Mouse (Mus musculus) mesoderm, embryonic 11.5 days (tissue): ENCODE results near the gene Hist1h2ad.
"Not testable (repeated sequence)": the region's sequence is repeated elsewhere in the genome, so short reads cannot be mapped to it uniquely, and the experiment has no call there.

Experiments used
- DNase-seq: peaks from one replicate; pipeline ENCODE4 v3.0.0-alpha.2; 2012; ENCODE audit warnings: low read depth, low spot score

The Hist1h2ad gene

DNA sequence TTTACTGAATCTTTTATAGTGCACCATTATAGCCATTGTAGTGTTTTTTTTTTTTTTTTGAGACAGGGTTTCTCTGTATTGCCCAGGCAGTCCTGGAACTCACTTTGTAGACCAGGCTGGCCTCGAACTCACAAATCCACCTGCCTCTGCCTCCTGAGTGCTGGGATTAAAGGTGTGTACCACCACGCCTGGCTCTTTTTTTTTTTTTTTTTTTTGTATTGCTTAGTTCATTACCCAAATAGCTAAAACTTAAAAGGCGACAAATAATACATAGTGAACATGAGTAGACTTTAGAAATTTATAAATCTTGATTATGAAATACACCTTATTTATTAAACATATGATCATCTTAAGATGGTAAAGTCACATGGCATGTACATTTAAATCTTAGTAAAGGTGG lies 32.7 kb upstream of the Hist1h2ad start:
- DNase-seq = no peak

DNA sequence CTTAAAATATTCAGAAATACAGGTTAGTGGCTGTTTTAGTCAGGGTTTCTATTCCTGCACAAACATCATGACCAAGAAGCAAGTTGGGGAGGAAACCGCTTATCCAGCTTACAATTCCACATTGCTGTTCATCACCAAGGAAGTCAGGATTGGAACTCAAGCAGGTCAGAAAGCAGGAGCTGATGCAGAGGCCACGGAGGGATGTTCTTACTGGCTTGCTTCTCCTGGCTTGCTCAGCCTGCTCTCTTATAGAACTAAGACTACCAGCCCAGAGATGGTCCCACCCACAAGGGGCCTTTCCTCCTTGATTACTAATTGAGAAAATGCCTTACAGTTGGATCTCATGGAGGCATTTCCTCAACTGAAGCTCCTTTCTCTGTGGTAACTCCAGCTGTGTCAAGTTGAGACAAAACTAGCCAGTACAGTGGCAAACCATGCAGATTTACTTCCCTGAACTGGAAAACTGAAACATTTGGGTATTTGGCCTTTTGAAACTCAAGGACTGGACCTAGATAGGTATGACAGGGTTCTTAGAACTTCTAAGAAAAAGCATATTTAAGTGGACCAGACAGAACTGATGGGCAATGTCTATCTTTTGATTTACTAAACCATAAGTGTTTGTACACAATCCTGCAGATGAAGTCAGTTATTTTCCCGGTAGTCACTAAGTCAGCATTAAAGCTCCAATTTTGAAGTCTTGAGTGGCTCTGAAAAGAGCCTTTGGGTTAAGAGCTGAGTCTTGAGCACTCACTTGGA lies 31.8 kb upstream of the Hist1h2ad start:
- not testable (repeated sequence) for DNase-seq

DNA sequence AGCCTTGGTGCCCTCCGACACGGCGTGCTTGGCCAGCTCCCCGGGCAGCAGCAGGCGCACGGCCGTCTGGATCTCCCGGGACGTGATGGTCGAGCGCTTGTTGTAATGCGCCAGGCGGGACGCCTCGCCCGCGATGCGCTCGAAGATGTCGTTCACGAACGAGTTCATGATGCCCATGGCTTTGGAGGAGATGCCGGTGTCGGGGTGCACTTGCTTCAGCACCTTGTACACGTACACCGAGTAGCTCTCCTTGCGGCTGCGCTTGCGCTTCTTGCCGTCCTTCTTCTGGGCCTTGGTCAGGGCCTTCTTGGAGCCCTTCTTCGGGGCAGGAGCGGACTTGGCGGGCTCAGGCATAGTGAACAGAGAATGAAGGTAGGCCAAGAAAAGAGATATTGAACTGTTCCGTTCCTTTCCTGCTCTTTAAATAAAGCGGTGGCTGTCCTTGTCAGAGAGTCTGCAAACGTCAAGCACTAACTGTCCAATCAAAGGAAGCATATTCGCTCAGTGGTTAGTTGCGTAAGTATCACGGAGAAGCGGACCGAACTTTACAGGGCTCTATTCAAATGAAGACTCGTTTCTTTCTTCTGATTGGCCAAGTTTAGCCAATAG lies 31.1 kb upstream of the Hist1h2ad start, which contains the start of gene Hist1h2bh:
TSS of gene Hist1h2bh (minus strand) at position 394 of the 609 bp plus-strand sequence.
- DNase-seq = peak; percentile 92

- DNase-seq = peak; percentile 94
Measured at GRCm38 (mm10) chr13:23543965-23544786, 30.0 kb upstream of the Hist1h2ad start, which contains the start of gene Hist1h3f. Hist1h3f (plus strand) TSS chr13:23544052.

DNA sequence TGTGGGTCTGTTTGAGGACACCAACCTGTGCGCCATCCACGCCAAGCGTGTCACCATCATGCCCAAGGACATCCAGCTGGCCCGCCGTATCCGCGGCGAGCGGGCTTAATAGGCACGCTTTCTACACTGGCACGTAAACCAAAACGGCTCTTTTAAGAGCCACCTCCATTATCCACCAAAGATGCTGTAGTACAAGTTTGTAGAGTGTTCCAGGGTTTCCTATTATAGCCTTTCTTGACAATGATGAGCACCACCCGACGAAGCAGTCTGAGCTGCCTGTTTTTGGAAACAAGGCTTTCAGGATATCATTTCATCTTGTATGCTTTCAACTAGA lies 29.4 kb upstream of the Hist1h2ad start:
- DNase-seq = not testable (repeated sequence)

DNA sequence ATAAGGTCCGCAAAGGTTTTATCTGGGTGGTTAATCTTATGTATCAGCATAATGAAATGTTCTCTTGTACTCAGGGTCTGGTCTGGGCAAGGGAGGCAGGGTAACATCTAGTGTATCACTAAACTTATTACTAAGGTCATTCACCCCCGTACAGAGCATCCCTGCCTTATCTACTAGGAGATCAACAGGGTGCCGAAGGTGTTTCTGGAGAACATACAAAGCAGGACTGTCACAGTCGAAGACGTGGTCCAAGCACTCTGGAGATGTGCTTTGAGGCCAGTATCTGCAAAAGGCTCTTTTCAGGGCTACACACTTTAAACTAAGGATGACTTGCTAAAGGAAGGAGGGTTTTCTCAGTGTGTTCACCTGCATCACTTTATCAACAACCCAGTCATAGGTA lies 27.5 kb upstream of the Hist1h2ad start:
- DNase-seq = no peak

- DNase-seq = no peak
Measured at GRCm38 (mm10) chr13:23550761-23551145, 23.4 kb upstream of the Hist1h2ad start.

DNA sequence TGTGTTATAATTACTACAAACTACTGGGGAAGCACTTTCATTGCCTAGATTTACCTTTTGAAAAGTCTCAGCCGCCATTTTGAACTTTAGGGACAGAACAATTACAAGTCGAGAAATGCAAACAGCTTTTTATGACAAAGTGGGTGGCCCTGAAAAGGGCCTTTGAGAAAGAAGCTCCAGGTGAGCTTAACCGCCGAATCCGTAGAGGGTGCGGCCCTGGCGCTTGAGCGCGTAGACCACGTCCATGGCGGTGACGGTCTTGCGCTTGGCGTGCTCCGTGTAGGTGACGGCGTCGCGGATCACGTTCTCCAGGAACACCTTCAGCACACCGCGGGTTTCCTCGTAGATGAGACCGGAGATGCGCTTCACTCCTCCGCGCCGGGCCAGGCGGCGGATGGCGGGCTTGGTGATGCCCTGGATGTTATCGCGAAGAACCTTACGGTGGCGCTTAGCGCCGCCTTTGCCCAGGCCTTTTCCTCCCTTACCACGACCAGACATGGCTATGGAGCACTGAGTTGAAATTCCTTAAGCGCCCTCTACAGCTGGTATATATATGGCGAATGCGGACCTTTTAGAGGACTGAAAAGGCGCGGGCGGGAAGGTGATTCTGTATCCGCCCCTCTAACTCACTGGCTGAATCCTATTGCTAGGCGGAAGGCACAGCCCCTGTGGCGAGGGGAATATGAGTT lies 22.9 kb upstream of the Hist1h2ad start, which contains the start of gene Hist1h4f:
TSS of gene Hist1h4f (minus strand) at position 503 of the 689 bp plus-strand sequence.
- DNase-seq = peak; percentile 95

DNA sequence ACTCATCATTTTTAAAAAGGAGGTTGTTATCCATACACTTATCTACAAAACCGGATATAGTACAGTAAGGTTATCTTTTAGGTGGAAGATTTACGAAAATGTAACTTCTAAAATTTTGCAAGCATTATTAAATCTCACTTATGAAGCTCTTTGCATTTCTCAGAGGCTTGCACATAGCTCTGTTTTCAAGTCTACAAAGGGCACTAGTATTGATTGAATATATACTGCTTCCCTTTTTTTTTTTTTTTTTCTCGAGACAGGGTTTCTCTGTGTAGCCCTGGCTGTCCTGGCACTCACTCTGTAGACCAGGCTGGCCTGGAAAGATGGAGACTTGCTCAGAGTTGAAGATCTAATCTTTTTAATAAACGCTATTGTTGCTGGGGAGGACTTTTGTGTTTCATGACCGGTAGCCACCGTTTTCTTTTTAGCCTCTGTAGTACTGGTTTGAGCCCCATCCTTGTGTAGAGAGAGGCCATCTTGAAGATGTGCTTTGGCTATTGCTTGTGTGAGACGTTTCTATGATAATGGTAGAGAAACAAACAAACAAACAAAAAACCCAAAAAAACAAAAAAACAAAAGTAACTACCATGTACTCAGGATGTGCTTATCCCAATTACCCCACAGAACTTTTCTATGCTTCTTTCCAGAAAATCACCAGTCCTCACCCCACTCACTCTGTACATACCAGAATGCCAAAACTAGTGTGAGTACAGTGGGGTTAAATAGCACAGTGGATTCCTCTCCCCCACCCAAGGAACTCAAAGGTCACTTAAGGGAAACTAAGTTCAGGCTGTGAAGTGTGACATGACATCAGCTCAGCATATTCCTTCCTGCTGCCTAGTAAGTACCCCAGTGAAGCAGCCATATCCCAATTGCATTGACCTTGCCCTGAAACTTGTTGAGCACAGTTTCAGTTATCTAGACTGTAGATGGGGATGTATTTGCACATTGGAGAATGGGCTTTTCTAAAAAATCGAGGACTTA lies 22.0 kb upstream of the Hist1h2ad start:
- no peak for DNase-seq

GRCm38 (mm10) chr13:23552962-23553361 lies 21.2 kb upstream of the Hist1h2ad start, which contains the start of gene Hist1h1d:
Hist1h1d (plus strand) TSS chr13:23553262.
- no peak for DNase-seq

GRCm38 (mm10) chr13:23554393-23554792 lies 19.8 kb upstream of the Hist1h2ad start:
- no peak for DNase-seq

- DNase-seq = peak; percentile 88
Measured at GRCm38 (mm10) chr13:23554925-23555838, 19.0 kb upstream of the Hist1h2ad start.

DNA sequence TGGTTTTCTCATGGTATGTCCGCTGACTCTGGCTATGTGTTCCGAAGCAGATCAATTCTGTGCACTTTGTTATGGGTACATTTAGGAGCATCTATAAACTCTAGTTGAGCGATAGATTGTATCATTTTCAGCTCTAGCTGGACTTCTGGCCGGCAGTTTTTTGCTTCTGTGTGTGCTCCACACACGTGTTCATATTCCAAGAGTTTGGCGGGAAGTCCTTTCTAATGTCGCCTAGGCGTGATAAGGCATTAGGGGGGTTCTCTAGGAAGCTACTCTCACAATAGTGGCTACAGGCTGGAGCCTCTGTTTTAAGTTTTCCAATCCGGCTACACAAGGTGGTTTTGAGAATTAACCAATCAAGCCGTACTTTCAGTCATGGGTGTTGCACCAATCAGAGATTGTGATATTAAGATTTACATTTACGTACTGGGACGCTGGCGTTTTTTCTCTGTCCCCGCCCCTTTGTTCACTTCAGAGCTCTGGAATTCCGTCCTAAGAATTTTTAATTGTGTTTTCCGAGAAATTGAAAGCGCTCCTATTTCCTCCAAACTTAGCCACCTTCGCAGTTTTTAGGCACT lies 18.3 kb upstream of the Hist1h2ad start:
- peak; percentile 92 for DNase-seq

DNA sequence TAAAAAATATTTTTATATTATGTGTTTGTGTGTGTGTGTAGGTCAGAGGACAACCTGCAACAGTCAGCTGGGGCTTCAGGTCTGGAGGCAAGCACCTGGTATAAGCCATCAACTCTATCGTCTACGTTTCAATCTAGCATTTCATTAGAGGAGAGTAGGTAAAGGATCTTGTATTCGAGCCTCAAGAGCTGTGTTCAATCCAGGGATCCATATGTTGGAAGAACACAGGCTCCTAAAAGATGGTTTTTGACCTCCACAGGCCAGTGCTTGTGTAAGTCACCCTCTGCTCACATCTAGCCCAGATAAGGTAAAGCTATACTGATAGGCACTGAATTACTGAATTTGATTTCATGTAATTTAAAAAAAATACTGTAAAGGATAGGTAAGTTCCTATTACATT lies 17.3 kb upstream of the Hist1h2ad start:
- no peak for DNase-seq

DNA sequence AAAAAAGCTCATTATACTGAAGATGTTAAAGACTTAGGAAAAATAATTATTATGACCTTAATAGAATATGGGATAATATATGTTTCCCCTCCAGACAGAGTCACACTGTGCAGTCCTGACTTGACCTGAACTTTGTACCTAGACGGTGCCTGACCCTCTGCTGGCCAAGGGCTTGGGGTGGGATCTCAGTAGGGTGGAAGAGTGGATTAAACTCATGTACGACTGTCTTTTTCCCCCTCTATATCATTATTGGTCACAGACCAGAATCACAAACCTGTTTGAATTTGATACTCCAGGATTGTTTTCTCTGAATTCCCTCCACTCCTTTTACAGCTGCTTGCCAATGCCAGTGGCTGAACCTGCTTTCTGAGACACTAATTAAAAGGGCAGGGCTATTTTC lies 13.5 kb upstream of the Hist1h2ad start:
- DNase-seq = not testable (repeated sequence)

- DNase-seq = not testable (repeated sequence)
Measured at GRCm38 (mm10) chr13:23561531-23561882, 12.7 kb upstream of the Hist1h2ad start.

GRCm38 (mm10) chr13:23561883-23562659 lies 12.1 kb upstream of the Hist1h2ad start, which contains the start of gene Hist1h3e:
Hist1h3e (minus strand) TSS chr13:23562369.
- peak; percentile 98 for DNase-seq
